Mouse (Mus musculus) brain, embryonic 14.5 days (tissue): ENCODE results near the gene Ndufs3.

Experiments used
- CTCF ChIP-seq: fragments of 200-500 bp; IDR thresholded peaks from 2 replicates; pipeline ENCODE4 v1.5.1; 2012; ENCODE audit warnings: inconsistent platforms, mild to moderate bottlenecking, moderate library complexity, borderline replicate concordance; ENCODE audit not compliant: insufficient read depth, insufficient read length; ENCODE audit errors: extremely low read depth
- POLR2A ChIP-seq: fragments of 200-500 bp; IDR thresholded peaks from 2 replicates; pipeline ENCODE4 v1.6.1; 2012; ENCODE audit warnings: mild to moderate bottlenecking, inconsistent platforms, borderline replicate concordance; ENCODE audit not compliant: poor library complexity, insufficient read depth, insufficient read length, severe bottlenecking; ENCODE audit errors: extremely low read depth

- TF ChIP-seq POLR2A (no peak), CTCF (no peak)
Observed at GRCm38 (mm10) chr2:90861486-90861885, 43.1 kb downstream of the Ndufs3 start.
